Mouse (Mus musculus) lung, embryonic 14.5 days (tissue): ENCODE data around the gene Nudt10. TPM values are rescaled to one million over a fixed set of nuclear protein-coding genes. Genes with fewer than 3 reads are reported as not detected.
"Not testable (repeated sequence)": the region's sequence is repeated elsewhere in the genome, so short reads cannot be mapped to it uniquely, and the experiment has no call there.

Source experiments
- ATAC-seq: fragments of 200-750 bp; cut with Nextera tagmentation; 2 replicates; pipeline ENCODE4 v1.8.0; 2017; ENCODE audit warnings: mild to moderate bottlenecking, moderate TSS enrichment, moderate library complexity; ENCODE audit not compliant: insufficient read depth
- DNase-seq: peaks from one replicate; pipeline ENCODE4 v3.0.0-alpha.2; 2015
- H3K27ac ChIP-seq: fragments of 300-500 bp; sonication (generic); 2 replicates; pipeline ENCODE4 v1.5.1; 2014; ENCODE audit warnings: low read depth, mild to moderate bottlenecking, moderate library complexity
- H3K27me3 ChIP-seq: fragments of 300-500 bp; sonication (generic); 2 replicates; pipeline ENCODE4 v1.6.1; 2014; ENCODE audit warnings: low read length, control low read depth; ENCODE audit not compliant: insufficient read depth
- H3K36me3 ChIP-seq: fragments of 300-500 bp; sonication (generic); 2 replicates; pipeline ENCODE4 v1.6.1; 2014; ENCODE audit warnings: control low read depth; ENCODE audit not compliant: insufficient read depth
- H3K4me1 ChIP-seq: fragments of 300-500 bp; sonication (generic); 2 replicates; pipeline ENCODE4 v1.6.1; 2014; ENCODE audit warnings: antibody characterized with exemption, control low read depth; ENCODE audit not compliant: insufficient read depth
- H3K4me2 ChIP-seq: fragments of 300-500 bp; sonication (generic); 2 replicates; pipeline ENCODE4 v1.6.1; 2014; ENCODE audit warnings: mild to moderate bottlenecking
- H3K4me3 ChIP-seq: fragments of 300-500 bp; sonication (generic); 2 replicates; pipeline ENCODE4 v1.5.1; 2014; ENCODE audit warnings: low read depth, low read length
- H3K9ac ChIP-seq: fragments of 300-500 bp; sonication (generic); 2 replicates; pipeline ENCODE4 v1.6.1; 2014
- H3K9me3 ChIP-seq: fragments of 300-500 bp; sonication (generic); 2 replicates; pipeline ENCODE4 v1.6.1; 2016; ENCODE audit warnings: low read depth, low read length, control low read depth
- CTCF ChIP-seq: IDR thresholded peaks from 2 replicates; pipeline ENCODE4 v1.5.1; 2016; ENCODE audit warnings: antibody characterized with exemption, low read depth
- WGBS: fragments of 180-500 bp; shearing (Covaris S2); extraction: QIAGEN DNeasy Blood & Tissue Kit; methylation state at CpG from one replicate; pipeline ENCODE4 v1.1.7; 2014; 5-methylcytosine and 5-hydroxymethylcytosine counted together
- polyA plus RNA-seq: library from polyadenylated mRNA; unstranded; fragments of >200 nt; fragmentation: Nextera tagmentation; extraction: Ambion mirVana; gene quantifications from 2 replicates; pipeline ENCODE4 v1.2.1, GENCODE M21; 2014

Nudt10 gene
- 4.4 and 4.9 TPM in 2 replicates for polyA plus RNA-seq

DNA sequence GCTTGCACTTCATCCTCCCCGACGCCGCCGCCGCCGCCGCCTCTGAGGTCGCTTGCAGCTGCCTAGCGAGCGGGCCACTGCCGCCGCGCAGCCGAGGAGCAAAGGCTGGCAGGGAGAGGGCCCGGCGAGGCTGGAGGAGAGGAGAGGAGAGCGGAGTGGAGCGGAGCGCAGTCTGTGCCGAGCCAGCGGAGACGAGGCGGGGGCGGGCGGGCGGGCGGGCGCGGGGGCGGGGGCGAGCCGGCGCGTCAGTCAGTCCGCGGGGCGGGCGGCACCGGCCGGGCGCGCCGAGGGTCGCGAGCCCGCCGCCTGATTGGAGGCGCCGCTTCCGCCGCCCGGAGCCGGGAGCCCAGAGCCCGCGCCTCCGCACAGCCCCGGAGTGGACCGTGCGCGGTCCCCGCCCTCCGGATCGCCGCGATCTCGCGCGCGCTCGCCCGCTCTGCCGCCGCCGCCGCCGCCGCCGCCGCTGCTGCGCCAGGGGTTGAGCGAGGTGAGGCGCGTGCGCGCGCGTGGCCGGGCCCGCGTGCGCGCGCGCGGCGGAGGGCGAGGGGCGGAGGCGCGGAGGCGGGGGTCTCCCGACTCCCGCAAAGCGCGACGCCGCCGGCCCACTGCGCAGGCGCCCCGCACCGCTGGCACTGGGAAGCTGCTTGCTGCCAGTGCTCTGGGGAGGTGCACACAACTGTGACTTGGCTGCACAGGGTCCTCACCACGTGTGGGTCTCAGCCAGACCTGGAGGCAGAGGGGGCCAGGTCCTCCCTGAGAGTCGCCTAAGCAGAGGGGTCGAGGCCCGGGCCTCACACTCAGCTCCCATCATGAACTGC, at the start of gene Nudt10:
Gene Nudt10, minus strand, starts transcription at position 193 of the 818 bp plus-strand sequence.
- not testable (repeated sequence) for DNase-seq, H3K9ac ChIP-seq, H3K27ac ChIP-seq, H3K9me3 ChIP-seq, H3K27me3 ChIP-seq, H3K36me3 ChIP-seq, H3K4me1 ChIP-seq
- WGBS, result no CpG with 5 or more reads among the region's 116 CpGs
- peak within 1 kb of the TSS; percentile 16 for H3K4me3 ChIP-seq
- ATAC-seq, result peak; percentile 89
- peak within 1 kb of the TSS; percentile 48 for H3K4me2 ChIP-seq

GRCm38 (mm10) chrX:6172136-6172822, 536 bp downstream of the Nudt10 start:
- H3K9ac ChIP-seq, H3K27me3 ChIP-seq, H3K27ac ChIP-seq, H3K36me3 ChIP-seq, H3K9me3 ChIP-seq, DNase-seq, H3K4me1 ChIP-seq: not testable (repeated sequence)
- peak; percentile 76 for ATAC-seq
- Histone ChIP-seq H3K4me3 (peak overlapping the region; percentile 16; the same call in 1 of the 2 replicates), H3K4me2 (peak overlapping the region; percentile 48)
- WGBS, result 13% methylated on average over 7 of the region's 64 CpGs

- TF ChIP-seq CTCF, result no peak
- Histone ChIP-seq H3K27me3 (no peaks in the 10 kb centered on the region), H3K9me3 (no peaks in the 10 kb centered on the region), H3K4me1 (no peaks in the 10 kb centered on the region), H3K9ac (no peak overlapping the region), H3K36me3 (no peaks in the 10 kb centered on the region), H3K4me3 (peak overlapping the region; percentile 16), H3K4me2 (peak overlapping the region; percentile 48), H3K27ac (no peak overlapping the region)
- peak; percentile 1 for DNase-seq
- 13% methylated on average over 11 of the region's 12 CpGs for WGBS
- ATAC-seq, result no peak
These were observed 1.1 kb downstream of the Nudt10 start for GRCm38 (mm10) chrX:6171718-6172117.

Other genes starting within 250 kb of the Nudt10 start
- gene Nudt11, start 125.6 kb downstream of the Nudt10 start, polyA plus RNA-seq, result 3.4 and 3.6 TPM in 2 replicates
- not detected in 2 replicates for gene AU022751, start 89.6 kb downstream of the Nudt10 start, polyA plus RNA-seq
- 0.08 TPM in 1 of 2 replicates, not detected in the other for gene Bmp15, start 147.7 kb upstream of the Nudt10 start, polyA plus RNA-seq
- gene Shroom4, start 226.8 kb upstream of the Nudt10 start, polyA plus RNA-seq, result 12.7 TPM in 2 replicates